Mouse (Mus musculus): Measurements from ENCODE around the gene Lix1. TPM values are rescaled to one million over a fixed set of nuclear protein-coding genes. Genes with fewer than 3 reads are reported as not detected.
A peak's percentile ranks its signal among the peaks of the same experiment; 100 is the strongest.

Gene Lix1
- polyA plus RNA-seq, 1 experiment: not detected

- Histone ChIP-seq H3K4me1 (peaks cover 19% of the 10 kb centered on the region), H3K27me3 (replicated peaks) (no peaks in the 10 kb centered on the region), H3K4me3 (replicated peaks) (no peak overlapping the region), H3K9me3 (no peaks in the 10 kb centered on the region), H3K36me3 (replicated peaks; ENCODE audit: low read length) (peaks cover 59% of the 10 kb centered on the region)
- no peak for TF ChIP-seq FLI1 (IDR thresholded peaks at IDR 0.05; ENCODE audit: low read length)
- TF ChIP-seq GATA1 (IDR thresholded peaks at IDR 0.05; ENCODE audit: borderline replicate concordance, low read length): no peak
Observed at GRCm38 (mm10) chr17:17393300-17393699, 9.2 kb upstream of the Lix1 start.

- Histone ChIP-seq H3K27me3 (replicated peaks) (no peaks in the 10 kb centered on the region), H3K36me3 (replicated peaks; ENCODE audit: low read length) (peaks cover 49% of the 10 kb centered on the region)
- TF ChIP-seq FLI1 (IDR thresholded peaks at IDR 0.05; ENCODE audit: low read length): no peak
- no peak for TF ChIP-seq GATA1 (IDR thresholded peaks at IDR 0.05; ENCODE audit: borderline replicate concordance, low read length)
Observed at GRCm38 (mm10) chr17:17394336-17394735, 8.1 kb upstream of the Lix1 start.

GRCm38 (mm10) chr17:17396869-17397268, 5.6 kb upstream of the Lix1 start:
- no peaks in the 10 kb centered on the region for H3K9me3 ChIP-seq
- H3K36me3 ChIP-seq (replicated peaks; ENCODE audit: low read length): peaks cover 28% of the 10 kb centered on the region
- TF ChIP-seq GATA1 (IDR thresholded peaks at IDR 0.05; ENCODE audit: borderline replicate concordance, low read length) (no peak), FLI1 (IDR thresholded peaks at IDR 0.05; ENCODE audit: low read length) (no peak)
- H3K27me3 ChIP-seq (replicated peaks): no peaks in the 10 kb centered on the region
- no peak overlapping the region for H3K4me3 ChIP-seq (replicated peaks)
- peaks cover 24% of the 10 kb centered on the region for H3K4me1 ChIP-seq

More at GRCm38 (mm10) chr17:17394336-17394735, 8.1 kb upstream of the Lix1 start:
- H3K9me3 ChIP-seq: no peaks in the 10 kb centered on the region
- no peak overlapping the region for H3K4me3 ChIP-seq (replicated peaks)
- H3K4me1 ChIP-seq: peaks cover 25% of the 10 kb centered on the region

- no peaks in the 10 kb centered on the region for H3K9me3 ChIP-seq
- no peak overlapping the region for H3K4me3 ChIP-seq (replicated peaks)
Observed at GRCm38 (mm10) chr17:17398664-17399063, 3.8 kb upstream of the Lix1 start.

GRCm38 (mm10) chr17:17403038-17403437, 566 bp downstream of the Lix1 start:
- no peaks in the 10 kb centered on the region for H3K9me3 ChIP-seq

More at GRCm38 (mm10) chr17:17398664-17399063, 3.8 kb upstream of the Lix1 start:
- no peaks in the 10 kb centered on the region for H3K27me3 ChIP-seq (replicated peaks)
- peaks cover 17% of the 10 kb centered on the region for H3K36me3 ChIP-seq (replicated peaks; ENCODE audit: low read length)
- H3K4me1 ChIP-seq: peaks cover 20% of the 10 kb centered on the region
- TF ChIP-seq GATA1 (IDR thresholded peaks at IDR 0.05; ENCODE audit: borderline replicate concordance, low read length) (no peak), FLI1 (IDR thresholded peaks at IDR 0.05; ENCODE audit: low read length) (no peak)

GRCm38 (mm10) chr17:17403578-17404112, 1.2 kb downstream of the Lix1 start:
- Histone ChIP-seq H3K36me3 (replicated peaks; ENCODE audit: low read length) (no peaks in the 10 kb centered on the region), H3K27me3 (replicated peaks) (no peaks in the 10 kb centered on the region), H3K9me3 (no peaks in the 10 kb centered on the region), H3K4me1 (peaks cover 15% of the 10 kb centered on the region), H3K4me3 (replicated peaks) (no peak overlapping the region)
- TF ChIP-seq GATA1 (IDR thresholded peaks at IDR 0.05; ENCODE audit: borderline replicate concordance, low read length) (no peak), FLI1 (IDR thresholded peaks at IDR 0.05; ENCODE audit: low read length) (no peak)

More at GRCm38 (mm10) chr17:17403038-17403437, 566 bp downstream of the Lix1 start:
- H3K4me3 ChIP-seq (replicated peaks): no peak overlapping the region
- H3K4me1 ChIP-seq: peaks cover 20% of the 10 kb centered on the region
- no peaks in the 10 kb centered on the region for H3K36me3 ChIP-seq (replicated peaks; ENCODE audit: low read length)
- TF ChIP-seq GATA1 (IDR thresholded peaks at IDR 0.05; ENCODE audit: borderline replicate concordance, low read length): no peak
- TF ChIP-seq FLI1 (IDR thresholded peaks at IDR 0.05; ENCODE audit: low read length): no peak
- no peaks in the 10 kb centered on the region for H3K27me3 ChIP-seq (replicated peaks)

GRCm38 (mm10) chr17:17404811-17405544, 2.5 kb downstream of the Lix1 start:
- TF ChIP-seq FLI1 (IDR thresholded peaks at IDR 0.05; ENCODE audit: low read length): no peak
- no peak for TF ChIP-seq GATA1 (IDR thresholded peaks at IDR 0.05; ENCODE audit: borderline replicate concordance, low read length)
- peaks cover 7% of the 10 kb centered on the region for H3K4me1 ChIP-seq
- no peak overlapping the region for H3K4me3 ChIP-seq (replicated peaks)
- no peaks in the 10 kb centered on the region for H3K9me3 ChIP-seq
- no peaks in the 10 kb centered on the region for H3K27me3 ChIP-seq (replicated peaks)
- no peaks in the 10 kb centered on the region for H3K36me3 ChIP-seq (replicated peaks; ENCODE audit: low read length)

GRCm38 (mm10) chr17:17405606-17406005, 3.1 kb downstream of the Lix1 start:
- H3K4me1 ChIP-seq: peaks cover 7% of the 10 kb centered on the region
- no peaks in the 10 kb centered on the region for H3K27me3 ChIP-seq (replicated peaks)
- no peaks in the 10 kb centered on the region for H3K9me3 ChIP-seq
- peak overlapping the region; percentile 42 for H3K4me3 ChIP-seq (replicated peaks)
- no peaks in the 10 kb centered on the region for H3K36me3 ChIP-seq (replicated peaks; ENCODE audit: low read length)
- no peak for TF ChIP-seq FLI1 (IDR thresholded peaks at IDR 0.05; ENCODE audit: low read length)
- no peak for TF ChIP-seq GATA1 (IDR thresholded peaks at IDR 0.05; ENCODE audit: borderline replicate concordance, low read length)

- Histone ChIP-seq H3K27me3 (replicated peaks) (no peaks in the 10 kb centered on the region), H3K4me3 (replicated peaks) (no peak overlapping the region)
- TF ChIP-seq FLI1 (IDR thresholded peaks at IDR 0.05; ENCODE audit: low read length): no peak
- TF ChIP-seq GATA1 (IDR thresholded peaks at IDR 0.05; ENCODE audit: borderline replicate concordance, low read length): no peak
Observed at GRCm38 (mm10) chr17:17408137-17408536, 5.7 kb downstream of the Lix1 start.

More at GRCm38 (mm10) chr17:17408137-17408536, 5.7 kb downstream of the Lix1 start:
- H3K4me1 ChIP-seq: peaks cover 7% of the 10 kb centered on the region
- no peaks in the 10 kb centered on the region for H3K36me3 ChIP-seq (replicated peaks; ENCODE audit: low read length)
- H3K9me3 ChIP-seq: no peaks in the 10 kb centered on the region

All from megakaryocyte, embryonic 14.5 days (primary cell).